Mouse (Mus musculus) forebrain, embryonic 14.5 days (tissue): ENCODE data around the gene Mapk11. TPM values are rescaled to one million over a fixed set of nuclear protein-coding genes. Genes with fewer than 3 reads are reported as not detected.
A peak's percentile ranks its signal among the peaks of the same experiment; 100 is the strongest.

Experiments
- ATAC-seq: fragments of 200-750 bp; cut with Nextera tagmentation; 2 replicates; pipeline ENCODE4 v1.8.0; 2017; ENCODE audit warnings: mild to moderate bottlenecking, moderate library complexity
- DNase-seq: peaks from one replicate; pipeline ENCODE4 v3.0.0-alpha.2; 2015; ENCODE audit warnings: low spot score
- H3K27ac ChIP-seq: fragments of 300-500 bp; sonication (generic); 2 replicates; pipeline ENCODE4 v1.5.1; 2014; ENCODE audit warnings: low read depth, mild to moderate bottlenecking, control low read depth, low read length, moderate library complexity
- H3K27me3 ChIP-seq: fragments of 300-500 bp; sonication (generic); replicated peaks from 2 replicates; pipeline ENCODE4 v1.6.1; 2014; ENCODE audit warnings: low read length, control low read depth, mixed read lengths; ENCODE audit not compliant: control insufficient read depth, insufficient read depth
- H3K36me3 ChIP-seq: fragments of 300-500 bp; sonication (generic); 2 replicates; pipeline ENCODE4 v1.6.1; 2014; ENCODE audit warnings: low read length, control low read depth; ENCODE audit not compliant: control insufficient read depth, insufficient read depth
- H3K4me1 ChIP-seq: fragments of 300-500 bp; sonication (generic); 2 replicates; pipeline ENCODE4 v1.6.1; 2014; ENCODE audit warnings: antibody characterized with exemption, low read length, control low read depth; ENCODE audit not compliant: control insufficient read depth, insufficient read depth
- H3K4me2 ChIP-seq: fragments of 300-500 bp; sonication (generic); 2 replicates; pipeline ENCODE4 v1.6.1; 2014; ENCODE audit warnings: mild to moderate bottlenecking, control low read depth, low read length
- H3K4me3 ChIP-seq: fragments of 300-500 bp; sonication (generic); 2 replicates; pipeline ENCODE4 v1.5.1; 2014; ENCODE audit warnings: low read depth, low read length, control low read depth
- H3K9ac ChIP-seq: fragments of 300-500 bp; sonication (generic); 2 replicates; pipeline ENCODE4 v1.6.1; 2014; ENCODE audit warnings: mild to moderate bottlenecking, low read length, control low read depth, moderate library complexity
- H3K9me3 ChIP-seq: fragments of 300-500 bp; sonication (generic); replicated peaks from 2 replicates; pipeline ENCODE4 v1.6.1; 2016; ENCODE audit warnings: low read length, control low read depth, mixed read lengths; ENCODE audit not compliant: control insufficient read depth
- WGBS: fragments of 180-500 bp; shearing (Covaris S2); extraction: QIAGEN DNeasy Blood & Tissue Kit; methylation state at CpG from one replicate; pipeline ENCODE4 v1.1.7; 2014; 5-methylcytosine and 5-hydroxymethylcytosine counted together
- polyA plus RNA-seq: library from polyadenylated mRNA; unstranded; fragments of >200 nt; fragmentation: Nextera tagmentation; extraction: Ambion mirVana; gene quantifications from 2 replicates; pipeline ENCODE4 v1.2.1, GENCODE M21; 2014

Gene Mapk11
- polyA plus RNA-seq, 1 experiment from 2014 or later, result 30.1 TPM

DNA sequence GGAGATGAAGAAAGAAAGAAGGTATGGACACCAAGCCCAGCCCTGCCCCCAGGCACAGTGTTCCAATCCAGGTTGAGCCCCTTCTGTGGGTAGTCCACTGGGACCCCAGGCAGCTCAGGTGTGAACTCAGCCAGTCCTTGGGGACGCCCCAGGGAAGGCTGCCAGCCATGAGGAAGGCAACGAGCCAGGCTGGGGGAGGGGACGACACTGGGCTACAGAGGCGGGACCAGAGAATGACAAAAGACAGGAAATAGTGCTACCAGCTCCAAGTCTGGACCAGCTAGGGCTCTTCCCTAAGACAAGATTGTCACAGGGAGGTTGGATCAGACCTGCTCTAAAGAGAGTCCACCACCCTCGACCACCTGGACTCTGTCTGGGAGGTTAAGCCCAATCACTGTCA lies 27.7 kb upstream of the Mapk11 start:
- Histone ChIP-seq H3K4me1 (peaks cover 75% of the 10 kb centered on the region), H3K9ac (no peak overlapping the region; the same call in 1 of the 2 replicates), H3K4me3 (no peak overlapping the region), H3K4me2 (peak overlapping the region; percentile 67), H3K9me3 (no peaks in the 10 kb centered on the region), H3K27ac (peak overlapping the region; percentile 33; the same call in 1 of the 2 replicates), H3K27me3 (no peaks in the 10 kb centered on the region), H3K36me3 (no peaks in the 10 kb centered on the region)
- ATAC-seq, result no peak
- 8% methylated on average over 5 of the region's 5 CpGs for WGBS
- peak; percentile 66 for DNase-seq

- Histone ChIP-seq H3K27me3 (no peaks in the 10 kb centered on the region), H3K9me3 (no peaks in the 10 kb centered on the region), H3K36me3 (no peaks in the 10 kb centered on the region), H3K4me2 (peak overlapping the region; percentile 67; the same call in 1 of the 2 replicates), H3K27ac (no peak overlapping the region), H3K9ac (no peak overlapping the region), H3K4me1 (peaks cover 74% of the 10 kb centered on the region), H3K4me3 (no peak overlapping the region)
- ATAC-seq (no peak), DNase-seq (no peak)
- 61% methylated on average over 13 of the region's 13 CpGs for WGBS
Measured at GRCm38 (mm10) chr15:89175411-89176155, 26.2 kb upstream of the Mapk11 start.

GRCm38 (mm10) chr15:89174889-89175339 lies 25.5 kb upstream of the Mapk11 start:
- Histone ChIP-seq H3K27ac (peak overlapping the region; percentile 39; the same call in 1 of the 2 replicates), H3K36me3 (peaks cover 6% of the 10 kb centered on the region; the same call in 1 of the 2 replicates), H3K9ac (peak overlapping the region; percentile 75; the same call in 1 of the 2 replicates), H3K4me1 (peaks cover 77% of the 10 kb centered on the region), H3K27me3 (no peaks in the 10 kb centered on the region), H3K9me3 (no peaks in the 10 kb centered on the region), H3K4me2 (peak overlapping the region; percentile 100), H3K4me3 (no peak overlapping the region)
- WGBS, result 42% methylated on average over 11 of the region's 11 CpGs
- DNase-seq (no peak), ATAC-seq (no peak)

DNA sequence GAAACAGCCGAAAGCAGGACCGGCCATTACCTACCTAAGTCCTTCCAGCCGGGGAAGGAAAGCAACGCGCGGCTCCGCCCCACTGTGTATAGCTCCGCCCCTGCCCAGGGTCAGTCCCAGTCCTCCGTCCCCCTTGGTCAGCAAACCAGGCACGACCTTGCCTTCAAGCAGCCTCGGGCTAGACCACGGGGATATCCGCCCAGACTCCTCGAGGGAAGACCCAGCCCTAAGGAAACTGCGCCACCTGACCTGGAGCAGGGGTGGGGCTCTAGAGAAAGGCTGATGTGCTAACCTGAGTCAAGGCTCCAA lies 24.4 kb upstream of the Mapk11 start:
- DNase-seq, result no peak
- 2% methylated on average over 15 of the region's 15 CpGs for WGBS
- ATAC-seq, result peak; percentile 5; the same call in 1 of the 2 replicates
- Histone ChIP-seq H3K9me3 (no peaks in the 10 kb centered on the region), H3K36me3 (peaks cover 16% of the 10 kb centered on the region; the same call in 1 of the 2 replicates), H3K4me3 (peak overlapping the region; percentile 51), H3K9ac (peak overlapping the region; percentile 75), H3K4me2 (peak overlapping the region; percentile 100), H3K27ac (no peak overlapping the region), H3K4me1 (peaks cover 79% of the 10 kb centered on the region), H3K27me3 (no peaks in the 10 kb centered on the region)

DNA sequence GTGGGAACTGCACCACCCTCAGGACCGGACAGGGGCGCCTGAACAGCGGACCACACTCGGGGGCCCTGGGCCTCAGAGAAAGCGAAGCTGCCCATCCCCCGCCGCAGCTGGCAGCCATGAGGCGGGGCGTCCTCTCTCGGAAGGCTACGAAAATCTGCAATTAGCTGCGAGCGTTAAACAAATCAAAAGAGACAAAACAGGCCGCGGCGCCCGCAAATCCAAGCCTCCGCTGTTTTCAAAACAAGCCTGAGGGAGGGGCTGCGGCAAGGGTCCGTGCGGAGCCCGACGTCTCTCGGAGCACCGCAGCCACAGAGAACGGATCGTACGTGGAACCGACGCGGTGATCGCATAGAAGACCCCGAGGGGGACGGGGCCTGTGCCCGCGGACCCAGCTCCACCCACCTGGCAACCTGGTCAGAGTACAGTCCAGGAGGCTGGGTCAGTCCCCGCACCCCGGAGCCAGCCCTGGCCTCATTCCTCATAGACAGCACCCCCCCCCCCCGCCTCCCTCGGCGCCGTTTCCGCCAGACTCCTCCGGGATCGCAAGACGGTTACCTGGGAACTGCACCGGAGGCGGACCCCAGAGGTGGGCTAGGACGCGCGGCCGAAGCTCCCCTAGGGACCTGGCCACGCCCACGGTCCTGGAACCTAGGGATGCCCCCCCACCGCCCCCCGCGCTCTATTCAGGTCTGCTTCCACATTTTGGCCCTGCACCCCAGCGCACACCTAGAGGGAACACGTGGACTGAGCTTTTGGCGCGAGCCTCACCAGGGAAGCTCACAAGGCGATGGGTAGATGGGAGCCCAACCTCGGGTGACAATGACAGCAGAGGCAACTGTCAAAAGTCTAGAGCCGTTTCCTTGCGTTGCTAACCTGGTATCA lies 23.8 kb upstream of the Mapk11 start:
- peak overlapping the region; percentile 78 for H3K27ac ChIP-seq
- no peaks in the 10 kb centered on the region for H3K9me3 ChIP-seq
- peak overlapping the region; percentile 100 for H3K4me2 ChIP-seq
- under 1% methylated on average over 60 of the region's 65 CpGs for whole genome bisulfite sequencing
- H3K4me1 ChIP-seq, result peaks cover 74% of the 10 kb centered on the region
- peaks cover 19% of the 10 kb centered on the region for H3K36me3 ChIP-seq
- ATAC-seq (peak; percentile 70), DNase-seq (peak; percentile 89)
- peak overlapping the region; percentile 75 for H3K9ac ChIP-seq
- H3K4me3 ChIP-seq, result peak overlapping the region; percentile 51
- no peaks in the 10 kb centered on the region for H3K27me3 ChIP-seq

DNA sequence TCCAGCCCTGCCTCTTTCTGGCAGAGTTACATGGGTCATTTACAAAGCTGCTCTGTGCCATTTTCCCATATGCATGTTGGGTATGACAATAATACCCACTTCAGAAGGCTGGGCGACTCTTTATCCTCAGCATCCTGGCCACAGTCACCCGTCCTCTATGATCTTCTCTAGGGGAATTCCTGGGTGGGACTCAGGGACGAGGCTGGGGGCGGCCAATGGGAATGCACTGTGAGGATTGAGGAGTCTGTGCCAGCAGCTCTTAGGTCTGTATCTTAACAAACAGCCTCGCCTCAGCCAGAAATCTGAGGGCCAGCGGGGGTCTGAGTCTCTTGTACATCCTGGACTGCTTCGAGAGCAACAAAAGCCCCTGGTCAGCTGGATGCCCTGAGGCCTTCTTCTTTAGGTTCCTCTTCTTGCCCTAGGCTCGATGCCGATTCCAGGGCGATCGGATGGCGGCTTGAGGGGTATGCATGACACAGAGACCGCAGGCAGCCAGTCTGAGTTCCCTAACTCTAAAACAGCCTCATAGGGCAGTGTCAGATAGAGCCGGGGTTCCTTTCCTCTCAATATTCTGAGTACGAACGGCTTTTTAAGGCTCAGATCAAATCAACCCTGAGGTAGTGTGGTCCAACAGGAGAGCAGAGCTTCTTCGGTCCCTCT lies 23.0 kb upstream of the Mapk11 start:
- H3K9me3 ChIP-seq, result no peaks in the 10 kb centered on the region
- peak overlapping the region; percentile 78 for H3K27ac ChIP-seq
- H3K36me3 ChIP-seq, result peaks cover 27% of the 10 kb centered on the region
- 20% methylated on average over 17 of the region's 17 CpGs for WGBS
- H3K9ac ChIP-seq, result peak overlapping the region; percentile 75
- no peak for DNase-seq
- H3K4me2 ChIP-seq, result peak overlapping the region; percentile 100
- H3K27me3 ChIP-seq, result no peaks in the 10 kb centered on the region
- ATAC-seq, result no peak
- H3K4me1 ChIP-seq, result peaks cover 65% of the 10 kb centered on the region
- peak overlapping the region; percentile 51 for H3K4me3 ChIP-seq

- no peak overlapping the region for H3K9ac ChIP-seq
- H3K4me1 ChIP-seq, result peaks cover 57% of the 10 kb centered on the region
- H3K4me2 ChIP-seq, result no peak overlapping the region
- H3K27ac ChIP-seq, result no peak overlapping the region
- H3K27me3 ChIP-seq, result no peaks in the 10 kb centered on the region
- H3K9me3 ChIP-seq, result no peaks in the 10 kb centered on the region
- no peak for DNase-seq
- H3K4me3 ChIP-seq, result no peak overlapping the region
- 92% methylated on average over 5 of the region's 5 CpGs for WGBS
- ATAC-seq, result no peak
- H3K36me3 ChIP-seq, result peaks cover 35% of the 10 kb centered on the region
Measured at GRCm38 (mm10) chr15:89171526-89172051, 22.2 kb upstream of the Mapk11 start.

DNA sequence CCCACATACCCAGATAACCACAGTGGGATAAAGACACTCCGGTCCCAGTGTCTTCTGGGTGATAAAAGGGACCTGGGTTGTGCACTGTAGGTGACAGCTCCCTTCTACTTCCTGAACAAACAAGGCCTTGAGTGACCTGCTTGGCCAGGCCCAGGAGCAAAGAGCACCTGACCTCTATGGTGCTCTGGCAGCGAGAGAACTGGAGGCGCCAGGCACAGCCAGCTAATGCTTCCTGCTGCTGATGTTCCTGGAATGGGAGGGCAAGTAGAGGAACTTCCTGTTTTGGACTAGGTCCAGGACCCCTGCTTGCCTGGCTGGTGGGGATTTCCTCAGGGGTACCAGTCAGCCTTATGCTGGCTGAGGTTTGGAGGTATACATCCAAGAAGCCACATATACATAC lies 20.7 kb upstream of the Mapk11 start:
- Histone ChIP-seq H3K27me3 (no peaks in the 10 kb centered on the region), H3K27ac (no peak overlapping the region), H3K4me1 (peaks cover 44% of the 10 kb centered on the region), H3K9ac (no peak overlapping the region), H3K4me3 (no peak overlapping the region), H3K36me3 (peaks cover 50% of the 10 kb centered on the region), H3K4me2 (no peak overlapping the region), H3K9me3 (no peaks in the 10 kb centered on the region)
- ATAC-seq (no peak), DNase-seq (no peak)
- 65% methylated on average over 3 of the region's 3 CpGs for WGBS
